Mouse (Mus musculus) left cerebral cortex, postnatal 36 days (tissue): ENCODE data around the gene Anapc4. TPM values are rescaled to one million over a fixed set of nuclear protein-coding genes. Genes with fewer than 3 reads are reported as not detected.
A peak's percentile ranks its signal among the peaks of the same experiment; 100 is the strongest.

Experiments used
- DNase-seq, 2 experiments: peaks; one replicate each; pipeline ENCODE4 v3.0.0; 2021 to 2022; ENCODE audit warnings: low spot score in 2 of 2, mixed read lengths in 1 of 2
- intact Hi-C: fragments of 180-260 bp; cut with DNase I; formaldehyde crosslinking; loops from one replicate; pipeline ENCODE4 v1.15.1; 2025
- total RNA-seq, 2 experiments: library from RNA; stranded (reverse); gene quantifications; 2 replicates each; pipeline ENCODE4 v1.2.3; 2021

Gene Anapc4
- total RNA-seq, 2 experiments from 2014 or later: 58.8 to 69.1 TPM

DNA sequence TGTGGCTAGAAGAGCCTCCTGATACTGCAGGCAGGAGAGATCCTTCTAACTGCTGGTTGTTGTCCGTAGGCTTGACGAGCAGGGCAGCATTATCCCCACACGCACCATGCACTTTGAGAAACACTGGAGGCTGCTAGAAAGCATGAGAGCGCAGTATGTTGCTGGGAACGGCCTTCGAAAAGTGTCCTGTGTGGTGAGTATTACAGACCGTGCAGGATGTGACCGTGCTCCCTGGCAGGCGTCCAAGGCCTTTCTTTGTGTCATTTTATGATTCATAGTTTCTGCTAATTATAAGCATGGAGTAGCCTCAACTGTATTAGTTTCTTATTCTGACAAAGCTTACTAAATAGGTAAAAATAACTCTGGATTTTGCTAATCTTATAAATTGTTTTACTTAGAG is 32.0 kb downstream of the Anapc4 start:
- intact Hi-C loops: no loop called here
- no peak for DNase-seq

- intact Hi-C loops: no loop called here
- no peak for DNase-seq
Measured at GRCm38 (mm10) chr5:52866361-52867155, 32.7 kb downstream of the Anapc4 start.

- DNase-seq: no peak
- intact Hi-C loops: no loop called here
Measured at GRCm38 (mm10) chr5:52868918-52869703, 35.3 kb downstream of the Anapc4 start.

GRCm38 (mm10) chr5:52871461-52871860 is 37.6 kb downstream of the Anapc4 start:
- DNase-seq: no peak
- intact Hi-C loops: no loop called here

GRCm38 (mm10) chr5:52871986-52872385 is 38.2 kb downstream of the Anapc4 start:
- no peak for DNase-seq

GRCm38 (mm10) chr5:52878847-52879246 is 45.0 kb downstream of the Anapc4 start:
- DNase-seq: peak; percentile 29 to 49
- intact Hi-C loops: loop anchor here (5.0 kb wide), 1 partner anchor 243 kb away; no protein-coding TSS in a partner anchor

More at GRCm38 (mm10) chr5:52871986-52872385, 38.2 kb downstream of the Anapc4 start:
- intact Hi-C loops: no loop called here

GRCm38 (mm10) chr5:52879926-52880325 is 46.1 kb downstream of the Anapc4 start:
- intact Hi-C loops: loop anchor here (5.0 kb wide), 1 partner anchor 242 kb away; no protein-coding TSS in a partner anchor
- DNase-seq: no peak

DNA sequence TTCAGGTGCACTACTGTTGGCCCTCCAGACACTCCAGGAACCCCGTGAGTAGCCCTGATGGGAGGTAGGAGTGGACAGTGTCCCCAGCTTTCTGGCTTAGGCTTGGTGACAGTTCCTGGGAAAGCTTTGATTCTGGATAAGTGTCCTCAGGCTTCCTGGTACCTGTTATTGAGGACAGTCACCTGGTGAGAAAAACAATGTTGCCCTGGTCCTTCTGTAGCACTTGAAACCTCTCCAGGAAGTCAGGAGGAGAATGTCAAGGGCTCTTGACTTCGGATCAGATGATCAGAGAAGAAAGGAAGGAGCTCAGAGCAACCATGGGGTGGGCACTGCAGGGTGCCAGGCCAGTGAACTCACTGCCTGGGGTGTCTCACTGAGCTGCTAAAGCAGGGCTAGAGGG is 48.6 kb downstream of the Anapc4 start:
- no peak for DNase-seq
- intact Hi-C loops: no loop called here

DNA sequence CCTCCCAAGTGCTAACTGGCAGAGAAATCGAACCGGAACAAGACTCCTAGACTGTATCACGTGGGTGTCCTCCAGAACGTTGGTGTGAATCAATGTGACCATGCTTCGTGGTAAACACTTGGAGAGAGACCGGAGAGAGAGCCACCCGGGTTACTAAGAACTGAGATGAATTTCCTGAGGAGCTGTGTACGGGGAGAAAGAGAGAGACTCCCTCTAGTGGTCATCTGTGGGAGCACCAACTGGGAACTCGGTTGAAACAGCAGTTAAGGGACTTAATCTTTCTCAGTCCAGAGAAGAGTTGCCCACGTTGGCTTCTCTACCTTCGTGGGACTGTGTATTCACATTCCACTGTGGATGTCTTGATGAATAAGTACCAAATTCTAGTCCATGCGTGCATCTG is 53.3 kb downstream of the Anapc4 start:
- peak in 1 of 2 experiments; percentile 37 for DNase-seq
- intact Hi-C loops: no loop called here

DNA sequence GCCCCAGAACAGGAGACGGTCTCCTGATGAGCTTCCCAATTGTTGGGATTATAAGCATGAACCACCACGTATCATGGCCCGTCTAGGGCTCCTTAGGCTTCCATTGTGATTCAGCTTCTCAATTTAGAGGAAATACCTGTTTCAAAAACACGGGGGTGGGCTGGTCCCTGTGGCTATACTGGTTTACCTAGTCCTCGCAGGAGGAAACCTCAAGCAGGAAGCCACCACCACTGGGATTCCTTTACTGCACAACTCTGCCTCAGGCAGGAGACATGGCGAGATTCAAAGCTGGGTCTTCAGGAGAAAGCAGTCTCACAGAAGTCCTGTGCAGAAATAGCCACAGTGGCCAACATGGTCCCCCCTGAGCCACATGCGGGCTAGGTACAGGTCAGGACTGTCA is 56.1 kb downstream of the Anapc4 start:
- intact Hi-C loops: no loop called here
- no peak for DNase-seq

DNA sequence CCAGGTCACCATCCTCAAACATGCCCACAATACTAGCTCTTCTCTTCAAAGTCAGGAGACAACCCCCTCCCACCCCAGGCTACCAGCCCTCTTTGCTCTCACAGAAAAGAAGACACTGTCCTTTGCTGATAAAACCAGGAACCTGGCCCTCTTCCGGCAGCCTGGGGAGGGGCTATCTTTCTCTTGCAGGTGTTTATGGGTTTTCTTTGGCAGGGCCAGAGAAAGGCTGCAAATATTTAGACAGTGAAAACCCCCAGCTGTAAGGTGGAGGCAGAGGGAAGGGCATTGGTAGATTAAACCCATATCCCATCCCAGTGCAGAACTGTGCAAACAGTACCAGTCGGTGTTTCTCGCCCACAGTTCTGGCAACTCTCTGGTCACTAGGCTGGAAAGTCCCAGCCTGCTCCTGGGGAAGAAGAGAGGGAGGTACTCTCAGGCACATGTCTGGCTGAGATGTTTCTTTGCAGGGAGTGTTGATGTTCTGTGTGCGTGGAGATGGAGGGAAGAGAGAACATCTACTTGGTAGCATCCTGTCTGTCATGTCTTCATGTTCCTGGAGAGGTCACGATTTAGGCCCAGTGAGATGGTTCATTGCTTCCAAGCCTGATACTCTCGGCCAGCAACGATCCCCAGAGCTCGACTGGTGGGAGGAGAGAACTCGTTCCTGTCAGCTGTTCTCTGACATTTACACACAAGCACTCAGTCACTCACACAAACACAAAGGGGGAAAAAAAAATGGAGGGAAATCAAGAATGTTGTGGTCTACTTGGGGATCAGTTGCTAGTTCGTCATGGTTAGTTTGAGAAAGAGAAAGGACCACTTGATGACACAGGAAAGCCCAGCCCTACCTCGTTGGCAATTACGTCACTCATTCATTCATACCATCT is 58.4 kb downstream of the Anapc4 start:
- intact Hi-C loops: no loop called here

DNA sequence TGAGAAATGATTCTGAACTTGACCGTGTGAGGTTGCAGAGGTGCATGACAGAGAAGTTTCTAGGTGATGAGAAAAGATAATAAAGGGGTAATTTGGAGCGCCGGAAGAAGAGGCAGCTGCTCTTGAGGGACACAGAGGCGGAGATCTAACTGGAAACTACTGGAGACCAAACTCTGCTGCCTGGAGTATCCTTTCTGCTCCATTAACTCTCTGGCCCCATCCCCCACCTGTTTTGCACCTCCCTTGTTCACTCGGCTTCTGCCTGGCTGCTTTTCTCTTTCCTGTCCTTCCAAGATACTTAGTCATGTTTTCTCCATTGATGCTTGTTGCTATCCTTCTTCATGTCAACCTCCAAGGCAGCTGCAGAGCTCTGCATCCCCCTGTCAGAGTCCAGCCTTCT is 60.1 kb downstream of the Anapc4 start:
- no peak for DNase-seq
- intact Hi-C loops: no loop called here

More for the DNA sequence above, 58.4 kb downstream of the Anapc4 start:
- no peak for DNase-seq

GRCm38 (mm10) chr5:52904246-52904645 is 70.4 kb downstream of the Anapc4 start:
- intact Hi-C loops: no loop called here
- DNase-seq: no peak

DNA sequence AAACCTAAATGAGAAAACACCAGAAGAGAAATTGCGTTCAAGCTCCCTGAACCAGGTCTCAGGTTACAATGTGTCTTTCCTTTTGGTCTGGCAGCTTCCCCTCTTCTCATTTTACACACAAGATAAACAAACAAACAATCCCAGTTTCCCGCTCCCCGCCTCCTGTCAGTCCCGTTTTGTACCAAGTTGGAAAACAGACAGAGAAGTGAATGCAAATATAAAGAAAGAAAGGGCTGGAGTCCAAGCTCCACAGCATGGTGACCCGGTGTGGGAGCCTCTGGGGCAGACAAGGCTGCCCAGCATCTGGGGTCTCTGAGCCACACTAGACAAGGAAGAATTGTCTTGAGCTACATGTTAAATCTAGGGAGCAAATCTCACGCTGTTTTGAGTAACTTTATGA is 70.9 kb downstream of the Anapc4 start:
- DNase-seq: no peak
- intact Hi-C loops: no loop called here

DNA sequence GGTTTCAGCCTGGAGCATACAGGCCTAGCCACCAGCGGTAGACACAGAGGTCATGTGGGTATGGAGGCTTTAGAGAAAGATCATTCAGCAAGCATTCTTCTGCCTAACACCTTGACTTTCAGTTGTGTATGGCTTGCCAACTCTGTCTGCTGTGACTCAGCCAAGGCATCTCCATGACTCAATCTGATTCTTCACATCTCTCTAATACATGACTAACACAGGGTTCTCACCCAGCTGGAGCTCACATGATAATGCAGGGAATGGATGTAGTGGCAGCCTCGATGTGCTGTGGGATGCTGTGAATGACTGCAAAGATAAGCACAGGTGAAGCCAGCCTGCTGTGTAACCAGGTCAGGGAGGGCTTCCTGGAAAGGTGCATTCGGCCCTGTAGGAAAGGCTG is 74.4 kb downstream of the Anapc4 start:
- peak in 1 of 2 experiments; percentile 15 for DNase-seq
- intact Hi-C loops: no loop called here

DNA sequence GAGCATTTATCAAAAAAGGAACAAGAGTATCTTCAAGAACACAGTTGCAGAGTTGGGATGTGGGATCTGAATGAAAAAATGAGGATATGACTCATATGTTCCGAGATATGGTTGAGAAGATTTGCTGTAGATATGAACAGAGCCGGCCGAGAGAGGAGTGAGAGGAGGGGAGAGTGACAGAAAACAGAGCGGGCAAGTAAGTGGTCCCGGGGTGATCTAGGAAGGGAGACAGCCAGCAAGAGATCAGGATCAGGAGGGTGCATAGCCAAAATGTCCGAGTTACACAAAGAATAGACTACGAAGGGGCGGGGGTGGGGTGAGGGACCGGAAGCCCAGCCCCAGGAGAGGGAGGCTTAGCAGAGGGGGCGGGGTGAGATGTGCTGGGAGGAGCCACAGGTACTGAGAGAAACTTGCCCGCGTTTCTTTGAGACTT is 76.4 kb downstream of the Anapc4 start:
- intact Hi-C loops: no loop called here

DNA sequence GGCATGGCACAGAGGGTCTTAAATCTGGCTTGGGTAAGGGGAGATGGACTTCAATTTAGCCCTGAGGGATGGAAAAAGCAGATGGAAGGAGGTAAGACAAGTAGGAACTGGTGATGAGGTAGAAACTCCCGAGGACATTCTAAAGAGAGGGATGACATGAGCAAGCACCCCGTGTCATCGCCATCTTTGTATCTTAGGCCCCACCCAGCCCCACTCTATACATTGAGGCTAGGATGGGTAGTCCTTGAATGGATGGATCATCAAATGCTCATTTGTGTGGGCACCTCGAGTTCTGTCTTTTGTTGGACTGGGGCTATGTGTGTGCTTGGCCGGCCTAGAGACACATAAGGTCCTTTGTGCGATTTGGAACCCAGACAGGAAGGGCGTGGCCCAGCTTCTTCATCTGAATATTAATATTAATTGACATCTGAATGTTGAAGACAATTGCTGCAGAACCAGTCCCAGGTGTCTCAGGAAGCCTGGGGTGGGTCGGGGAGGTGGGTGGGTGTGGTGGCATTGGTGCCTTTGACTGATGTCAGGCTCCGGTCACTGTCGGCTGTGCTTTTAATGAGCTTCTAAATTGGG is 77.6 kb downstream of the Anapc4 start:
- intact Hi-C loops: no loop called here
- no peak for DNase-seq

More for the DNA sequence above, 76.4 kb downstream of the Anapc4 start:
- DNase-seq: peak in 1 of 2 experiments; percentile 15

GRCm38 (mm10) chr5:52913711-52914110 is 79.9 kb downstream of the Anapc4 start:
- no peak for DNase-seq
- intact Hi-C loops: no loop called here

DNA sequence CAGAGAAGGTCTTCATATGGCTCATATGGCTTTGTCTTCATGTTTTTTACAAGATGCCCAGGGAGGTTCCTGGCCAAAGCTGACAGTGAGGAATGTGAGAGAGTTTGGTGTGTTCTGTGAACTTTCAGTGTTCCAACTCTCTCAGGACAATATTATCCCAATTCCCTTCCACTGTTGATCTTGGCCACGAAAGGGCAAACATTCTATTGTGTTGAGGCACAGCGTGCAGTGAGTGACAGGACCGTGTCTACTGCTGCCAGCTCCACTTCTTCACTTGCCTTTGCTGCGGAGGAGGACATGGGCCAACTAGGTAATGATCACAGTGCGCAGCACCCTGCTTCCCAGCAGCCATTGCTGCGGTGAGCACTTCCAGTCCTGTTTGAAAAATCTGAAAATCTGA is 82.4 kb downstream of the Anapc4 start:
- no peak for DNase-seq
- intact Hi-C loops: no loop called here
